Mouse (Mus musculus) left cerebral cortex, postnatal 25 days (tissue): Measurements from ENCODE around the gene Fars2. TPM values are rescaled to one million over a fixed set of nuclear protein-coding genes. Genes with fewer than 3 reads are reported as not detected.

Experiments used
- DNase-seq, 2 experiments: peaks; one replicate each; pipeline ENCODE4 v3.0.0; 2022; ENCODE audit warnings: low spot score in 2 of 2, mixed read lengths in 1 of 2
- intact Hi-C: fragments of 180-260 bp; cut with DNase I; formaldehyde crosslinking; loops from one replicate; pipeline ENCODE4 v1.15.1; 2025
- total RNA-seq, 2 experiments: library from RNA; stranded (reverse); gene quantifications; 2 replicates each; pipeline ENCODE4 v1.2.3; 2021

The Fars2 gene
- total RNA-seq, 2 experiments from 2014 or later, result 33.9 to 39.1 TPM

DNA sequence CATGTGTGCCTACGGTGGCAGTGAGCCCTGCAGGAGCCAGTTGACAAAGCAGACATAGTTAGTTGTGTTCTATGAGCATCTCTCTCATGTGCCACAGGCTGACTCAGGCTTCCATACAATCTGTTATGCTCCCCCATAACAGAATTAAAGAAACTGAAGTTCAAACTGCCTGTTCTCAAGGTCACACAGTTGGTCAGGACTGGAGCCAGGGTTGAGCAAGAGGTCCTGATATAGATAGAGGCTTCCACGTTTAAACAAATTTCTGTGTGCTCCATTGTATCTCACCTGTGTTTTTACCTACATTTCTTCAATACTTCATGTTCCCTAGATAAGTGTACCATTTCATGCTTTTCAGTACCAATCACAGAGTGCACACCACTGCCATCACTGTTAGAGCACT is 362.9 kb downstream of the Fars2 start:
- intact Hi-C loops, result no loop called here
- DNase-seq, result no peak

DNA sequence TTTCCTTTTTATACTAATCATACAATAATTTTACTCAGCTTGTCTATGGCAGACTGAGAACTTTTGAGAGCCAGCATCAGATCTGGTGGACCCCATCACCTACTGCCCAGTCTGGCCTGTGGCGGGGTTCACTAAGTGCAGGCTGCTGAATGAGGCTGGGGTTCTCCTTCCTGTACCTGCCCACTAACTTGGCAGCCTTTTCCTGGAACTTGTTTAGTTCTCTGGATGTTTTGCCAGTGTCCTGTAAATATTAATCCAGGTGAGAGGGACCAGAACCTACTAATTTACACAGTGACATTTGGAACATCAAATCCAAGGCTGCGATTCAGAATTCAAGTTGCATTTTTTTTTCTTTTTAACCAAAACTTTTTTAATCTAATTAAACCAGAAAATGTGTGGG is 367.2 kb downstream of the Fars2 start:
- no peak for DNase-seq
- intact Hi-C loops, result no loop called here

DNA sequence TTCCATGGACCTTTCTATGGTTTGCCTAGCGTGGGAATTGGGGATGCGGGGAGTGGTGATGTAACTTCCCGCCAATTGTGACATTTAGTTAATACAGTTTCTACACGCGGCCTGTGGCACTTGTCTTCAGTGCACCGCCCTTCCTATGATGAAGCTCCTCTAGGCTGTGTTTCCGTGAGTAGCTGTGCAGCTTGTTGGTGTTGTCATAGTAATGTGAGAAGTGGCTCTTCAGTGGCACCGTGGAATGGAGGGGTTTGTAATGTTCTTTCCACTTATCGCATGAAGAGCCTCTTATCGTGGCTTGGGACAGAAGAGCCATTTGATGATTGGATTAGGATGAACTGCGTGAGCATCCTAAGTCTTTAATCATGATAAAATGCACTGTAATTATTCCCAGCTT is 369.5 kb downstream of the Fars2 start:
- intact Hi-C loops, result loop anchor here (2.0 kb wide), 1 partner anchor 52 kb away; no protein-coding TSS in a partner anchor

DNA sequence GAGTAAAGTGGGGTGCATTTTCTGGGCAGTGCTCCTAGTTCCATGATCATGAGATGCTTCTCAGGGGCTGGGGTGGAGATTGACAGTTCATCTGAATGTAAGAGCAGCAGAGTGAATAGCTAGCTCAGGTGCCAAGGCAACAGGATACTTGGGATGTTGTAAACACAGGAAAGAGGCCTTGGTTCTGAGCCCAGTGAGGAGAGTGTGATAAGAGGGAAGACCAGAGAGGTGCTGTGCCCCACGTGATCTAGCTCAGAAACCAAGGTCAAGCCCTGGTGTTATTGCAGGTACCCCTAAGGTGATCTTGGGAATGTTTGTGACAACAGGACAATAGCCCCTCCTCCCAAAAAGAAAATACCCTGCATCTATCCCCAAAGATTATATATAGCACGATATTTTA is 372.2 kb downstream of the Fars2 start:
- DNase-seq, result no peak
- intact Hi-C loops, result no loop called here

More for the DNA sequence above, 369.5 kb downstream of the Fars2 start:
- no peak for DNase-seq

DNA sequence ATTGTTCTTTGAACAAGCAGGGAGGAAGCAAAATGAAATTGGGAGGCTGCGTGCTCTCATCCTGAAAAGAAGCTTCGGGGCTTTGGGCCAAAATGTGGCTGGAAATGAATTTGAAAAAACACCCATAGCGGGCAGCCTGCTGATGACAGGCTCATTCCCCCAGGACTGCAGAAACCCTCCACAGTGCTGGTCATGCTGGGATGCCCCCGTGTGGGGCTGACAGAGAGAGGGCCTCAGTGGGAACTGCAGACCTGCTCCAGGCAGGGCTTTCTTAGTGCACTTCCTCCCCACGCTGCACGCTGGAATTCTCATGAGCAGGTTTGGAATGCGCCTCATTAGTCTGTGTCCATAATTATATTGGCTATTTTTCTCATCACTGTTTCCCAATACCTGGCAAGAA is 373.4 kb downstream of the Fars2 start:
- DNase-seq, result peak; percentile 21 to 35
- intact Hi-C loops, result loop anchor here (5.0 kb wide), 1 partner anchor 208 kb away; no protein-coding TSS in a partner anchor

DNA sequence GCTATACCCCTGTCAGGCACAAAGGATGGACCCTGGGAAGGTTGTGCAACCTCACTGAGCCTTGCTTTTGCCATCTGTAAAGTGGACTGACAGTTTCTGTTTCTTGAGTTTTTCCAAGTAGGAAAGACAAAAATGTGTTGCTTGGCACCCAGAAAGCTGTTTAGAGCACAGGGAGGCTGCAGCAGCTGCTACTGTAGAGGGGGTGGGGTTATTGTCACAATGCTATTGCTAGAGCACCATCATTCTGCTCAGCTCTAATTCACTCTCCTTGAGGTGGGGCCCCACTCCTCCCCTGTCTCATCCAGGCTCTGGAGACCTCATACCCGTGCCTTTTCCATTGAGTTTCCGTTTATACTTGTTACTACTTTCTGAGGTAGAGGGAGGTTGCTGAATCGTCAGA is 375.2 kb downstream of the Fars2 start:
- intact Hi-C loops, result loop anchor here (5.0 kb wide), 1 partner anchor 210 kb away; no protein-coding TSS in a partner anchor

DNA sequence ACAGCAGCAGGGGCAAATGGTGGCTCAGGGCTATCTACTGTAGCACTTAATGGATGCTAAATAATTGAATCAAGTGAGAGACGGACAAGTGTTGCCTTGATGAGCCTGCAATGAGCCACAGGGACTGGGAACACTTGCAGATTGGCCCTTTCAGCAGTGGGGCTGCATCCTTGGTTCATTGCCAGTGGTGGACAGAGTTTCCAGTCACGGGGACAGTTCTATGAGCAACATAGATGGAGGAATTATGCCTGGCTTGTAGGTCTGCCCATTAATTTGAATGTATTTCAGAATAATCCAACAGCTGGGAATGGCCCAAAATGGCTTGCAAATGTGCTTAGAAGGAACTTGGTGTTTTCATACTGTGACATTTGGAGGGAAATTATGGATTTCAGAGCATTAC is 376.1 kb downstream of the Fars2 start:
- peak; percentile 28 to 39 for DNase-seq
- intact Hi-C loops, result loop anchor here (1.0 to 5.0 kb wide), 2 partner anchors 39 to 211 kb away; no protein-coding TSS in a partner anchor

More for the DNA sequence above, 375.2 kb downstream of the Fars2 start:
- peak; percentile 27 to 73 for DNase-seq

DNA sequence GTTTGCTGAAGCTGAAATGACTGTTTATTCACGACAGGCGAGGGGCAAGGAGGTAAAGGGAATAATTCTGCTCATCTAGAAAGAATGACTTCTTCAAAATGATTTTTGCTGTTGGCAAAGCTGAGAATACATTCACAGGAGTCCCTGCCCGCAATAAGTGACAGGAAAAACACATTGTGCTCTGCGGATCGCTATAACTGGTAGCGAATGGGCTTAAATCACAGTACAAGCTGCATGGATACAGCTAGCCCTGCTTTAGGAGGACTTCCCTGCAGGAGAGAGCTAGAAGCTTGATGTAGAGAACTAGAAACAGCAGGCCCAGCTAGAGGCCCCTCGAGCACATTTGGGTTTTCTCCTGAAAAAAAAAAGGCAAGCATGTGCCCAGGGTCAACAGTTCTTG is 376.6 kb downstream of the Fars2 start:
- intact Hi-C loops, result loop anchor here (1.0 to 5.0 kb wide), 2 partner anchors 39 to 211 kb away; no protein-coding TSS in a partner anchor
- peak; percentile 29 to 67 for DNase-seq

DNA sequence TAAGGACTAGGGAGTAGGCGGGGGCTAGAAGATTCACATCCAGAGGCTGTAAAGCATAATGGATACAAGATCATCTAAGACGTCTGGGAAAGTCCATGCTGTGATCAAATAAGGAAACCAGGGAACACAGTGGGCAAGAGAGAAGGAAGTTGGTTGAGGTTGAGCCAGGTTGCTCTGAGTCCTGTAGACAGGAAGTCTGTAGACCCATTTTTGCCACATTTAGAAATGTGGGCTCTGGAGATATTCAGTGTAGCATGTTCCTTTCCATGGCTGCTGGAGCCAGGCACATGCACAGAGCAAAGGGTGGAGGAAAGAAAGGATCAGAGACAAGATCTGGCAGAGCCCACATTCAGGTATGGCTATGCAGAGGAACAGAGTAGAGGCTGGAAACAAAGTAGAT is 378.8 kb downstream of the Fars2 start:
- intact Hi-C loops, result no loop called here
- no peak for DNase-seq

DNA sequence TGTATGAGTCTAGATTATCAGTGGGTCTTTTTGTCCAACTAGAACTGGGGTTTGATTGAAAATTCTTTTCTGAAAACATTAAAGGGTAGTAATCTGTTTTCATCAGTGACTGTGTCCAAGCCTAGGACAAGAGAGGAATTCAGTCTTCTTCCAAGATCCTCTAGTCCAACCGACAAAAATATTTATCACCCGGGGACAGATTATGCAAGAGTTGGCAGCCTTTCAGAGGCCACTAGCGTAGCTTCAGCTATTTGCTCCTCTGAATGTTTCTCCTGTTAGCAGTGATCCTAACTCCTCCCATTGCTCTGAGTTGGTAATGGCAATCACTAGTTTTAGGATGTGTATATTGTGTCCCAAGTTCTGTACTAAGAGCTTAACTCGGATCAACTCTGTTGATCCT is 380.1 kb downstream of the Fars2 start:
- no peak for DNase-seq
- intact Hi-C loops, result no loop called here

DNA sequence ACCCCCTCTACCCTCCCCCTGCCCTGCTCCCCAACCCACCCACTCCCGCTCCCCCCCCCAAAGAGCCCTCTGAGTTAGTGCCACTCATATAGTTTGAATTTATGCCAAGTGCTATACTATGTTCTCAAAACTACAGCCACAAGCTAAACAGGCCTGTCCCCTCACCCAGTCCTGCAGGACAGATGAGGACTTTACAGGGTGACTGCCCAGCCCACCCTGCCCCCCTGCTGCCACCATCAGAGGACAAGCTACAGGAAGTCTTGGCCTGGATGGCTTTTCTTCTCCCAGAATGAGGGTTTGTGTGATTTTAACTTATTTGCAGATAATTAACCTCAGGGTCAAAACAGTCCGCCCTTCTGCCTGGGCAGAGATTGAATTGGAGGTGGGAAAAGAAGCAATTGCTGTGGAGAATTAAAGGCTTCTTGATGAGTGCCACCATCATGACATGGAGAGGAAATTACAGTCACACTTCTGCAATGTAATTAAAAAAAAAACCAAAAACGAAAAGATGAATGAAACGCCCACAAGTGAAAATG is 383.2 kb downstream of the Fars2 start:
- DNase-seq, result no peak
- intact Hi-C loops, result loop anchor here (10.0 kb wide), 2 partner anchors 194 to 394 kb away; no protein-coding TSS in a partner anchor

DNA sequence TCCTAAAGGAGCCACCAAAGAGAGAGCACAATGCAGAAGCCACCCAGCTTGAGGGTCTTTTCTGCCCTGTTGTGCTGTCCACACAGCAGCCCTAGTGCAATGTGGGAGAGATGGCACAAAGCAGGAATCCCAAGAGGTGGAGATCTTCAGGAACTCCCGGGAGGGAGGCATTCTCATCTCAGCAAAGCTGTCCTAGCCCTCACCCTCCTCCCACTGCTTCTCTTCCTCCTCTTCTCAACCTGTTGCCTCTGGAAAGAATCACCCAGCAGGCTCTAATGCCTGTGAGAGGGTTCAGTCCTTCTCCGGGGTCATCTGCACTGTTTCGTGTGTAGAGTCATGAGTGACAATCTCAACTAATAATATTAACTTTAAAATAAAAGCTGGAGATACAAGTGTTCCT is 386.3 kb downstream of the Fars2 start:
- DNase-seq, result peak; percentile 34 to 82
- intact Hi-C loops, result loop anchor here (10.0 kb wide), 2 partner anchors 191 to 391 kb away; no protein-coding TSS in a partner anchor

DNA sequence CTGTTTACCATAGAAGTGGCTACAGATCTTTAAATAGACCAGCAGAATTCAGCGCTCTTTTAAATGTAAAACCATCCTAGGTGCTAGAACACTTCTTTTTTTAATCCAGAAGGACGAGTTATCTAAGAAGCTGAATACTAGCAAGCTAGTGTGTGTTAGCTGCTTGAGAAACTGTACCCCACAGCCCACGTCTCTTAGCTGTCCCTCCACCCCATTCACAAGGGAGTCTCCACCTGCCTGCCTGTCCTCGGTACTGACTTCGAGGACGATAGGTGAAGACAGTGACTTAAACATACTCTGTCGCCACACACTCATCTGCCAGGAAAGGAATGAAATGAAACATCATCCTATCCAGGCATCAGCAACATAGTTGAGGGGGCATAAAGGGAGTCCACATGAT is 386.8 kb downstream of the Fars2 start:
- peak; percentile 44 to 83 for DNase-seq
- intact Hi-C loops, result loop anchor here (1.0 to 10.0 kb wide), 5 partner anchors 136 to 809 kb away; no protein-coding TSS in a partner anchor

DNA sequence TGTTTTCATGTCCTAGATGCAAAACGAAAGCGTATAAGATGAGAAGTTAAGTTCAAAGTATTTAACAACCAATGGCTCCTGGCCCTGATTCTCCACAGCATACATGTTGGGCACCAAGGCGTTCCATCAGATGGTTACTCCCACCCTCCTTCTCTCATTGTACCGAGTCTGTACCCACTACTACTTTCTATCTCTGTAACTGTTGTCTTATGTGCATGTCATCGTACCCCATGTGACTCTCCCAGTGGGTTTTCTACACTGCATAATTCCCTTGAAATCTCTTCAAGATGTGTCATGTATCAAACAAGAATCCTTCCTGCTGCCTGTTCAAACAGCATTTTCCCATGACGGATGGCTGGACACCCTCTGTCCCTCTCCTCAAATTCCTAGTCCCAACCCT is 388.5 kb downstream of the Fars2 start:
- intact Hi-C loops, result loop anchor here (1.0 to 10.0 kb wide), 6 partner anchors 27 to 807 kb away; no protein-coding TSS in a partner anchor
- DNase-seq, result peak; percentile 30 to 86

DNA sequence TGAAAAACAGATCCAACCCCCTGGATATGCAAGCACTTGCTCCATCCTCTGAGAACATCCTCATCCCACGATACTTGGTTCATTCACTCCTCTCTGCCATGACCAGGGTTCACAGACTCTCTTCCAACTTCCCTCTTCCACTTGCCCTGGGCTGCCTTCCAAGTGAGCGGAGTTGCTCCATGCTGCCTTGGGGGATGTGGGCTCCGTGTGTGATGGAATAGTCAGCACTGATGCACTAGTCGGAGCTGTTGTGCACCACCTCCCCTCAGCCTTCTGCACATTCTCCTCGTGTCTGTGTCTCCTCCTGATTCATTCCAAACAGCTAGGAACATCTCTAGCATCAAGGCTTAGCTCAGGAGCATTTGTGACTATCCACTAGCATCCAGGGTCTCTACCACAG is 389.1 kb downstream of the Fars2 start:
- peak; percentile 53 to 83 for DNase-seq
- intact Hi-C loops, result loop anchor here (1.0 to 10.0 kb wide), 4 partner anchors 26 to 388 kb away; no protein-coding TSS in a partner anchor

DNA sequence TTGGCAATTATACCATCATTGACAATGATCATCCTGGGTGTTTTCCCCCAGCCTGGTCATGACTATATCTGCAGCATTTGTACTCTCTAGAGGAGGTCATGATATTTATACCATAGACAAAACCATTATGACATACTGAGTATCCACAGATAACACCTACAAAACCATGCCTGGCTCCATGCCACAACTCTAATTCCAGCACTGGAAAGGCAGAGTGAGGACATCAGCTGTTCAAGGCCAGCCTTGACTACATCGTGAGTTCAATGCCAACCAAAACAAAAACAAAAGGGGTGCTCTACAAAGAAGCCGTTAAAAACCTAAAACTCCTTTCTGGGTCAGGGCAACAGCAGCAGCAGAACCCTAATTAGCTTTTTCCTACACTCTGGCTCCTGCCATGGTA is 392.9 kb downstream of the Fars2 start:
- intact Hi-C loops, result no loop called here
- DNase-seq, result no peak

DNA sequence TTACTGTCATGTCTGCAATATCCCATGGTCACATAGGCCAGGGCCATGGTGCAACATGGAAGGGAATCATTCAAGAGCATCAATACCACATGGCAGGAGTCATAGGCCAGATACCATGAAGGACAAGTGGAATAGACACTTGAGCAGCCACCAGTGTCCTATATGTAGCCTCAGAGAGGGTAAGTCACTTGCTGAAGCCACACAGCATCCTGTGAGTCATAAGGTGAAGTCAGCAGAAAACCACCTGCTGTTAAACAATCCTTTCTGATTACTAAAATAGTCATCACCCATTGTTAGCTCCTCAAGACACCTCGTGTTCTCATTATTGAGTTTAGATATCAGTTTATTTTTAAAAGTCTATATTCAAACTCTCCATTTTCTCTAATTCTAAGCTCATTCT is 395.9 kb downstream of the Fars2 start:
- intact Hi-C loops, result no loop called here
- DNase-seq, result no peak

DNA sequence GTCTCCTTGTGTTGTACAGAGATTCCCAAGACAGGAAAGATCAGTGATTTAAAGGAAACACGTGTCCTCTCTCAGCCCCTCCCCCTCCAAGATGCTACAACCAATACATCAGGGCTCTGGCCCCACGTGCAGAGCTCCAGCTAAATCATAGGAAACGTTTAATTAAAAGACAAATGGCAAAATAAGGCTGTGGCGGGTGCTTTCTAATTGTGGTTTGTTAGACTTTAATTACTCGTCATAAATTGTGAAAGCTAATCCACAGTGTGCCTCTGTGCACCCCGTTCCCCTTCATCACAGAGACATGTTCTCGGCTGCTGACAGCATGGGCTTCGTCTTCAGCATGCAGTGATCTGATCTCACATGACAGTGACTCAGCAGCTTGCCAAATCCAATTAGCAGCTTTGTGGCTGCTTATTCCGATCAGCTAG is 400.9 kb downstream of the Fars2 start:
- intact Hi-C loops, result no loop called here
- DNase-seq, result peak; percentile 30 to 32

DNA sequence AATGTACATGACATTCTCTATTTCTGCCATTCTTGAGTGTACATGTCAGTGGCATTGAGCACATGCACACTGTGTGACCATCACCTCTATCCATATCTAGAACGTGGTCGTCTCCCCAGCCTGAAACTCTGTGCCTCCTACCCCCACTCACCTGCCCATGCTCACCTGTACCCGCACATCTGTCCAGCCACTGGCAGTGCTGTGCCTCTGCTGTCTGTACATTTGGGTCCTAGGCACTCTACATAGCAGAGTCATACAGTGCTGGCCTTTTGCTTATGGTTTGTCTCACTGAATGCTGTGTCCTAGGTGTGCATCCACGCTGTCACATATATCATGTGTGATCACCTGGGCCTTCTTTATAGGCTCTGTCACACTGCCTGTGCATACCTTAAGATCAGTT is 410.5 kb downstream of the Fars2 start:
- DNase-seq, result no peak
- intact Hi-C loops, result no loop called here

DNA sequence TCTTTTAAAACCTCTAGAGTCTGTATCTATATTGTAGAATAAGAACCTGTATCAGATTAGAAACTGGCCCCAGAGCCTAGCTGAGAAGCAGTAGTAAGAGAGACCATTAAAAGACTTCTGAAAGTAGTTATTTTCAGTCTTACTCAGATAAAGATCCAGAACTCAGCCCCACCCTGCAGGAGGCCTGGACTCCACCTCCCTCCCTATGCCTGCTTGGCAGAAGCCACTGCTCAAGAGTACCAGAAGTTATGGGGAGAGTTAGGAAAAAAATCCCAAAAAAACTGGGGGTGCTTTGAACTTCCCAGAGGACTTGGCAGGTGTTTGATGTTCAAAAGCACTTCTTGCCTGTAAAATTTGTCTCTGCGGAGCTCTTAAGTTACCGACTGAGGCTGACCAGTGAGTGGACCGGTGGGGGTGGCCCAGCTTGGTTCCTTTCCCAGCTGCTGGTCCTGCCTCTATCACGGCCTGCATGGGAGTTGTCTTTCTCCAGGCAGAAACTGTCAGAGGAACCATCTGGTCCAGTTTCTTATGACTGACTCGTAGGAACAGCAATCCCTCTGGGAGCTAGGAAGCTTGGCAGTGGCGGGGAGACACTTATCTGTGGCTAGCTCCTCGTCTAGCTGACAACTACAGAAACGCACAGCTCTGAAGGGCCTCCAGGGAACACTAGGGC is 411.1 kb downstream of the Fars2 start:
- intact Hi-C loops, result no loop called here

More for the DNA sequence above, 411.1 kb downstream of the Fars2 start:
- peak; percentile 32 to 80 for DNase-seq
